Mouse (Mus musculus) G1E (cell line): ENCODE data around the gene Cd9. TPM values are rescaled to one million over a fixed set of nuclear protein-coding genes. Genes with fewer than 3 reads are reported as not detected.

Source experiments
- ATAC-seq: 2 replicates; pipeline ENCODE4 v1.8.0; 2016; ENCODE audit warnings: mild to moderate bottlenecking; ENCODE audit not compliant: insufficient number of reproducible peaks, poor library complexity, low FRiP score, severe bottlenecking; ENCODE audit errors: extremely low read depth
- DNase-seq: peaks from one replicate; pipeline ENCODE4 v3.0.0; 2012; ENCODE audit warnings: low spot score
- H3K27me3 ChIP-seq: 2 replicates; pipeline ENCODE4 v1.6.1; 2012; ENCODE audit warnings: mild to moderate bottlenecking, low read length, inconsistent platforms; ENCODE audit not compliant: insufficient read depth
- H3K36me3 ChIP-seq: replicated peaks from 2 replicates; pipeline ENCODE3; 2012; ENCODE audit warnings: mild to moderate bottlenecking, inconsistent platforms
- H3K4me1 ChIP-seq: 2 replicates; pipeline ENCODE4 v1.6.1; 2012; ENCODE audit warnings: low read depth, low read length, inconsistent platforms, mixed read lengths; ENCODE audit not compliant: insufficient read depth
- H3K4me3 ChIP-seq: 2 replicates; pipeline ENCODE4 v1.5.1; 2012; ENCODE audit warnings: low read depth, mild to moderate bottlenecking, inconsistent platforms, low read length, moderate library complexity, mixed read lengths
- H3K9me3 ChIP-seq: replicated peaks from 2 replicates; pipeline ENCODE4 v1.6.1; 2012; ENCODE audit warnings: inconsistent platforms
- CTCF ChIP-seq: IDR thresholded peaks from 2 replicates; pipeline ENCODE4 v1.5.1; 2012; ENCODE audit warnings: low read depth, low read length, inconsistent platforms, mixed read lengths
- GATA1 ChIP-seq: IDR thresholded peaks from 2 replicates; pipeline ENCODE4 v1.6.1; 2012; ENCODE audit warnings: borderline replicate concordance, low read length, inconsistent platforms, mixed read lengths
- GATA2 ChIP-seq: IDR thresholded peaks from 2 replicates; pipeline ENCODE4 v1.6.1; 2012; ENCODE audit warnings: low read depth, low read length, inconsistent platforms, borderline replicate concordance
- POLR2AphosphoS5 ChIP-seq: IDR thresholded peaks from 2 replicates; pipeline ENCODE4 v1.6.1; 2012; ENCODE audit warnings: low read depth, low read length, inconsistent platforms; ENCODE audit not compliant: insufficient replicate concordance
- TAL1 ChIP-seq: conservative IDR thresholded peaks from 2 replicates; pipeline ENCODE4 v1.6.1; 2012; ENCODE audit warnings: low read depth, low read length, inconsistent platforms, mixed read lengths
- polyA plus RNA-seq: library from polyadenylated mRNA; stranded (reverse); fragments of >175 nt; gene quantifications from 2 replicates; pipeline ENCODE4 v1.2.3, GENCODE M21; 2012
- total RNA-seq, 2 experiments: library from RNA; stranded (forward) in 1 of 2; stranded (reverse) in 1 of 2; fragments of 200-1000 nt in 1 of 2; fragments of >200 nt in 1 of 2; fragmentation: Nextera tagmentation in 1 of 2; gene quantifications; 2 replicates each; pipeline ENCODE4 v1.2.3; 2014 to 2017

Gene Cd9
- total and polyA plus RNA-seq, 3 experiments = not detected

DNA sequence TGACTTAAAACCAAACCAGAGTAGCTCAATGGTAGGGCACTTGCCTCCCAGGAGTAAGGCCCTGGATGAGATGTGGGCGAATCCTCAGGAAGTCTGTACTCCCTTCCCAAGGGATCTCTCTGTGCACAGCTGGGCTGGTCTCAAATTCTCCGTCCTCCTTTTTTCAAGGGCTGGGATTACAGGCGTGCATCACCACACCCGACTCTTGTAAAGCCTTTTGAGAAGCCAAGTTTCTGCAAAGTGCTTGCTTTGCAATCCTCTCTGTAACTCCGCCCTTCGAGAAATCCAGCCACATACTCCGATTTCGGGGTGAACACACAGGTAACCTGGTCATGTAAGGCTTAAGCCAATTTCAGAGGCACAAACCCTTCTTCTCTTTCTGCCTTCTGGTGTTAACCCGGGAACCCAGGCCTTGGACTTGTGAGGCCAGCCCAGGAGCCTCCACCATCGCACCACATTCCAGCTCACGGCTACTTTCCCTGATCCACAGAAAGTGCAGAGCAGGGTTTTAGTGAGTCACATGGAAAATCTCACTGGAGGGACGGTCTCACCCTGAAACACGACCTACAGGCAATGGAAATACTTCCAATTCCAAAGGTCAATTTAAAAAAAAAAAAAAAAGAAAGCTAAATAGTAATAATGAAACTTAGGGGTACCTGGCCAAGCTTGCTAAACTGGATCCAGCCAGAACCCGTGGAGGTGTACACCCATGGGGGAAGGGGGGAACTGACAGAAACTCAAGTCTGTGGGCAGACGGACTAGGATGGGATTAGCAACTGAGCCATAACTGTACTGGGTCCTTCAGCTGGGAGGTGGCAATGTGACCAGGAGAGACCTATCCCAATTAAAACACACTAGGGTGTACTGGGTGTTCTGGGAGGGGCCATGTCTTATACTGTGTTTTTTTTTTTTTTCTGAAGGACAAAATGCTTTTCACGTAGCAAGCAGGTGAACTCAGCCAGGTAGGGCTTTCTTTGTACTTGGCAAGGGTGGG lies 16.2 kb downstream of the Cd9 start:
- DNase-seq (no peak), ATAC-seq (no peak)
- TF ChIP-seq TAL1 (no peak), CTCF (no peak), GATA1 (no peak), GATA2 (no peak), POLR2AphosphoS5 (no peak)
- H3K4me3 ChIP-seq = no peak overlapping the region
- H3K36me3 ChIP-seq = no peaks in the 10 kb centered on the region
- H3K9me3 ChIP-seq = peaks cover 86% of the 10 kb centered on the region
- no peaks in the 10 kb centered on the region for H3K27me3 ChIP-seq
- no peaks in the 10 kb centered on the region for H3K4me1 ChIP-seq

DNA sequence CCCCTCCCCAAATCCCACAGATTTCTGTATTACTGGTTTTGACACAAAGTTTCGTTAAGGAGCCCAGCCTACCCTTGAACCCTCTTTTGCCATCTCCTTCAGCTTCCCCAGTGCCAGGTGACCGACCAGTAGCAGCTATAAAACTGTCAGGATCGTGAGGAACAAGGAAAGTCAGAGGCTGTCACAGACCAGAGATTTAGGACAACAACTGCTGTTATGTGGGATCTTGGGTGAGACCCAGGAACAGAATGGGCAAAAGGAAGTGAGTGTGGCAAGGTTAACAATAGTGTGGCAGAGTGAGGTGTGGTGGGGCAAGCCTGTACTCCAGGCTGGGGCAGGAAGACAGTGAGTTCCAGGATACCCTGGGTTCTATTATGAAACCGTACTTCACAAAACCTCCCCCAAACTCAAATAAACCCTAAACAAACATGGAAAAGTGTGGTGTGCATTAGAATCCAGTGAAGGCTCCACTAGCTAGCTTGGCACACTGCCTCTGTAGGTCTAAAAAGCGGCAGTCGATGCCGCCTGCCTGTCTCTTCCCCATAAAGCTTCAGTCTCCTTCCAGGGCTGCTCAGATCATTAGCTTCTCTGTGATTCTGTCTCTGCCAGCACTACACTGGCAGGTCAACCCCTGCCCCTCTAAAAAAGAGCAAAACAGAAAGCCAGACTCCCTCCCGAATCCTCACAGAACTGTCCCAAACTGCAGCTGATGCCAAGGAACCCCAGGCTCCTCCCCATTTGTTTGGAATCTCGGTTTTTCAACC lies 17.6 kb downstream of the Cd9 start:
- H3K36me3 ChIP-seq = no peaks in the 10 kb centered on the region
- ATAC-seq (no peak), DNase-seq (no peak)
- H3K4me3 ChIP-seq = no peak overlapping the region
- H3K4me1 ChIP-seq = no peaks in the 10 kb centered on the region
- TF ChIP-seq POLR2AphosphoS5 (no peak), CTCF (no peak), GATA1 (no peak), GATA2 (no peak), TAL1 (no peak)
- peaks cover 87% of the 10 kb centered on the region for H3K9me3 ChIP-seq
- H3K27me3 ChIP-seq = no peaks in the 10 kb centered on the region

DNA sequence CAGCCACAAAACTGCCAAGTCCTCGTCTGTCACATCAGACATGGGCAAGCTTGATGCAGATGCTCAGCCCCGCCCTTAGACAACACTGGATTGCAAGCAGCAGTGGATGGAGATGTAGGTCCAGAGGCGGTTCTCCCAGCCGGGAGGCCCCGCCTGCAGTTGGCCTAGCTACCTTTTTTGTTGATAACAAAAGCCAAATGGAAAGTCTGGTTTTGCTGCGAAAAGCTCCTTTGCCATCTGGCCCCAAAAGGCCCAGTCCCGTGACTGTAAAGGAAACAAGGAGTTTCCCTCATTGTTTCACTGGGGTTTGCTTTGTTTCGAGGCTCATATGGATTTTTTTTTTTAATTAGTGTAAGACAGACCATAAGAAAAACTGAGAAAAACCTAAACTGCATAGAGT lies 18.5 kb downstream of the Cd9 start:
- Histone ChIP-seq H3K36me3 (no peaks in the 10 kb centered on the region), H3K27me3 (no peaks in the 10 kb centered on the region), H3K4me1 (no peaks in the 10 kb centered on the region), H3K9me3 (peaks cover 91% of the 10 kb centered on the region), H3K4me3 (no peak overlapping the region)
- TF ChIP-seq POLR2AphosphoS5 (no peak), GATA2 (no peak), CTCF (no peak), GATA1 (no peak), TAL1 (no peak)
- ATAC-seq (no peak), DNase-seq (no peak)

DNA sequence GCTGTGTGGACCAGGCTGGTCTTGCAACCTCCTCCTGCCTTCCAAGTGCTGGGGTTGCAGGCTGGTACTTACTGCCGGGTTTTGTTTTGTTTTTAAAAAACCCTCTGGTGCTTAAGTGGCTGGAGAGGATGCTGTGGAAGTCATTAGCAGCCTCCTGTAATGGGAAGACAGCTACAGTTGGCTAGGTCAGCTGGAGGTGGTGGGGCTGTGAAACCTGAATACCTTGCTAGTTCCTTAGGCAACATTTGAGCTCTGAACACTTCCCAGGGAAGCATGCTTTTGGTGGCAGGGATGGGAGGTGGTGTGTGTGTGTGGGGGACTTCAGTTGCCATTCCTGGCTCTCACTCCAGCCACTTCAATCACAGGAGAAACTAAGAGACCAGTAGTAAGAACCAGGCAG lies 19.4 kb downstream of the Cd9 start:
- Histone ChIP-seq H3K4me3 (no peak overlapping the region), H3K36me3 (no peaks in the 10 kb centered on the region), H3K9me3 (peaks cover 88% of the 10 kb centered on the region), H3K27me3 (no peaks in the 10 kb centered on the region), H3K4me1 (no peaks in the 10 kb centered on the region)
- no peak for ATAC-seq
- no peak for DNase-seq
- TF ChIP-seq POLR2AphosphoS5 (no peak), GATA2 (no peak), GATA1 (no peak), TAL1 (no peak), CTCF (no peak)

DNA sequence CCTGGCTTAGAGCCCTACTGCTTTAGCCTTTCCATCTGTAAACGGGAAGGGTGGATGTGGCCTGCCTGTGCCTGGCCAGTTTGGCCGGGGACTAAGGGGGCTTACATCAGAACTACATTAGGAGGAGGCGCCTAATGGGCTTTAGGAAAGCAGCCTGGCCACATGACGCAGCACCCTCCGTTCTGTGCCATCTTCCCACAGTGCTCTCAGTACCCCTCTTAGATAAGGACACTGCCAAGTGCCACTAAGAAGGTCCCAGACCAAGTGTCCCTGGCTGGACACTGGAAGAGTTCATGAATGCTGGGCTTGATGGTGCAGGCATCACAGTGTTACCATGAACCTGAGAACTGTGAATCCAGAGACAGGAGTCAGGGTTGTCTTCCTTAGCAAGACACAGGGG lies 20.7 kb downstream of the Cd9 start:
- no peak for DNase-seq
- Histone ChIP-seq H3K36me3 (no peaks in the 10 kb centered on the region), H3K4me1 (no peaks in the 10 kb centered on the region), H3K9me3 (peaks cover 88% of the 10 kb centered on the region), H3K27me3 (no peaks in the 10 kb centered on the region), H3K4me3 (no peak overlapping the region)
- TF ChIP-seq TAL1 = no peak
- no peak for TF ChIP-seq GATA1
- TF ChIP-seq POLR2AphosphoS5 = no peak
- ATAC-seq = no peak

DNA sequence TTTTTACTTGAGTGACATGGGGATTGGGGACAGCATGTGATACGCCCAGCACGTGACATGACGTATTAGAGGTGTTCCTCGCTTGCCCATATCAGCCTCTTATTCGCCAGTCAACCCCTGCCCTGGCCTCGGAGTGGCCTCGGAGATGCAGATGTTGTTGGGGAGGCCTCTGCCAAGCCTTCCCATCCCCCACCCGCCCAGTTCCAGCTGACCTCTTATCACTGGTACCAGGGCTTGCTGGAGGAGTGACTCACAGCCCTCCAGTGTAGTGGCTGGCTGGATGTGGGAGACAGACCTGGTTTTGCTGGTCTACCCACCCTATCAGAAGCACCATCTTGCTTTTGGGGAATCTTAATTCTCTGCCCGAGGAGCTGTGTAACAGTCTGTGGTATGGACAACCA lies 21.3 kb downstream of the Cd9 start:
- peak overlapping the region; percentile 26; the same call in 1 of the 2 replicates for H3K4me3 ChIP-seq
- no peaks in the 10 kb centered on the region for H3K4me1 ChIP-seq
- peaks cover 88% of the 10 kb centered on the region for H3K9me3 ChIP-seq
- no peak for TF ChIP-seq TAL1
- TF ChIP-seq CTCF = no peak
- TF ChIP-seq GATA1 = no peak
- no peak for TF ChIP-seq GATA2
- TF ChIP-seq POLR2AphosphoS5 = no peak
- H3K27me3 ChIP-seq = no peaks in the 10 kb centered on the region
- DNase-seq (no peak), ATAC-seq (no peak)
- no peaks in the 10 kb centered on the region for H3K36me3 ChIP-seq
